Mouse (Mus musculus) erythroblast, embryonic 14.5 days (primary cell): ENCODE measurements around the gene Primpol.

Experiments
- GATA1 ChIP-seq: IDR thresholded peaks from 2 replicates; pipeline ENCODE4 v1.6.1; 2012; ENCODE audit warnings: low read length, inconsistent platforms, mixed read lengths
- TAL1 ChIP-seq: IDR thresholded peaks from 3 replicates; pipeline ENCODE4 v1.6.1; 2012; ENCODE audit warnings: low read length, inconsistent platforms, mixed read lengths

- TF ChIP-seq TAL1 (no peak), GATA1 (no peak)
These were observed 43.6 kb downstream of the Primpol start for GRCm38 (mm10) chr8:46573446-46573845.
